Mouse (Mus musculus): ENCODE results near the gene Trak1.

DNA sequence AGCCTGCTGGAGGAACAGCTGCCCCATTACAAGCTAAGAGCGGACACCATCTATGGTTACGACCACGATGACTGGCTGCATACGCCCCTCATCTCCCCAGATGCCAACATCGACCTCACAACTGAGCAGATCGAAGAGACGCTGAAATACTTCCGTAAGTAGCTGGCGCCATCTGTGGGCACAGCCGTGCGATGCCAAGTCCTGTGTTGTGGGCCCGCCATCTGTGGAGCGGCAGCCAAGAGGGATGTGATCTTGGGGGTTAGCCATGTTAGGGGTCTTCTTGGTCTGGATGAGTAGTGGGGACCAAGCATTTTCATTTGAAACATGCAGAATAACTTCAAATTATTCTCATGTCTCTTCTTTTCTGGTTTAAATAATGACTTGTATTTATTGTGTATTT lies 94.6 kb downstream of the Trak1 start:
- TF ChIP-seq POLR2A (IDR thresholded peaks at IDR 0.05; ENCODE audit: borderline replicate concordance, low read depth, low read length), result no peak
- TF ChIP-seq CTCF (IDR thresholded peaks at IDR 0.05; ENCODE audit: low read depth, low read length), result no peak
